Comparison of ENCODE assay signal across 13 mouse cellular contexts in the genomic region with DNA sequence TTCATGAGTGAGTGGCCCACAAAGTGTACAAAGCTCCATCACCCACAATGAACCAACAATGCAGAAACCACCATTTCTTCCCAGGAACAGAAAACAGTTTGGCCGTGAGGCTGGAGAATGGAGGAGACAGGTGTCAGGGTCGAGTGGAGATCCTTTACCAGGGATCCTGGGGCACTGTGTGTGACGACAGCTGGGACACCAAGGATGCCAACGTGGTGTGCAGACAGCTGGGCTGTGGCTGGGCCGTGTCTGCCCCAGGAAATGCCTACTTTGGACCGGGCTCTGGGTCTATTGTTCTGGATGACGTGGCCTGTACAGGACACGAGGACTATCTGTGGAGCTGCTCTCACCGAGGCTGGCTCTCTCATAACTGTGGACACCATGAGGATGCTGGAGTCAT. TPM values are rescaled to one million over a fixed set of nuclear protein-coding genes. Genes with fewer than 3 reads are reported as not detected.
"Had no signal": no experiment of that assay in that cellular context is flagged by ENCODE, and none has a peak within 500 bp of the region (broad histone marks: within the 10 kb centered on the region; RNA-seq: fewer than 3 reads in every experiment).

No protein-coding gene starts in this region.

RNA-seq across cellular contexts. Expression of a gene that starts 50.5 kb away (rescaled TPM):
- polyA plus RNA-seq: embryonic facial prominence, embryonic 10.5 days; embryonic facial prominence, embryonic 11.5 days; embryonic facial prominence, embryonic 12.5 days; embryonic facial prominence, embryonic 13.5 days; erythroblast, embryonic 14.5 days; forebrain, embryonic 10.5 days; forebrain, embryonic 11.5 days; forebrain, embryonic 12.5 days; forebrain, embryonic 14.5 days; forebrain, embryonic 15.5 days; forebrain, embryonic 16.5 days; forebrain, postnatal 0 days; frontal cortex, adult 2 months had no signal
